Mouse (Mus musculus) thymus, adult 2 months (tissue): ENCODE measurements around the gene Shb.

ENCODE experiments used
- CTCF ChIP-seq: fragments of 200-500 bp; IDR thresholded peaks from 2 replicates; pipeline ENCODE4 v1.5.1; 2012; ENCODE audit warnings: mild to moderate bottlenecking, control low read depth, low read length, moderate library complexity, borderline replicate concordance; ENCODE audit not compliant: control insufficient read depth, poor library complexity, insufficient read depth; ENCODE audit errors: extremely low read depth
- POLR2A ChIP-seq: fragments of 200-500 bp; IDR thresholded peaks from 2 replicates; pipeline ENCODE4 v1.6.1; 2012; ENCODE audit warnings: mild to moderate bottlenecking, low read length, control low read depth, moderate library complexity; ENCODE audit not compliant: control insufficient read depth, poor library complexity, insufficient read depth; ENCODE audit errors: extremely low read depth

DNA sequence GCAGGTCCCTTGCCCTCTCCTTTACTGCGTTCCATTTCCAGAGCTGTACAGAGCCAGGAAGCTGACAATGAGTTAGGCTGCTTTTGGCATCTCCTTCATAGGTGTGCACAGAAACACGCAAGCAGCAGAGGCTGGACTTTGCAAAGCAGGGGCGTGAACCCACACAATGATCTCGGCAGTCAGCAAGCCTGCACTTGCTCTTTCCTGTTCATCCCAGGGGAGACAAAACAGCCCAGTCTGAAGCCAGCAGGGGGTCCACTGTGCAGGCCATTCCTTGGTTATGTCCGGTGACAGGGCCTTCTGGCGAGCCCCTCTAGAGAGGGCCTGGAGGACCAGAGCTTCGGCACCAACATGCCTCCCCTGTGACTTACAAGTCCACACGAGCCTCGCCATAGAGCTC lies 67.3 kb downstream of the Shb start:
- no peak for TF ChIP-seq CTCF
- no peak for TF ChIP-seq POLR2A
